Mouse (Mus musculus) cerebellum, adult 18-20 months (tissue): ENCODE results near the gene Inpp5f.
"Not testable (repeated sequence)": the region's sequence is repeated elsewhere in the genome, so short reads cannot be mapped to it uniquely, and the experiment has no call there.

Experiments used
- DNase-seq, 2 experiments: peaks; one replicate each; pipeline ENCODE4 v3.0.0; 2021

The Inpp5f gene

GRCm38 (mm10) chr7:128667788-128668187 is 56.7 kb downstream of the Inpp5f start:
- no peak for DNase-seq

- no peak for DNase-seq
Measured at GRCm38 (mm10) chr7:128668831-128669230, 57.7 kb downstream of the Inpp5f start.

GRCm38 (mm10) chr7:128671952-128672351 is 60.8 kb downstream of the Inpp5f start:
- peak; percentile 74 to 80 for DNase-seq

GRCm38 (mm10) chr7:128672408-128673010 is 61.4 kb downstream of the Inpp5f start:
- peak; percentile 73 to 77 for DNase-seq

GRCm38 (mm10) chr7:128678546-128678945 is 67.4 kb downstream of the Inpp5f start:
- DNase-seq: no peak

GRCm38 (mm10) chr7:128687821-128688564 is 76.9 kb downstream of the Inpp5f start:
- peak; percentile 82 to 92 for DNase-seq

GRCm38 (mm10) chr7:128689347-128689746 is 78.2 kb downstream of the Inpp5f start:
- peak; percentile 45 to 58 for DNase-seq

GRCm38 (mm10) chr7:128690070-128690469 is 78.9 kb downstream of the Inpp5f start:
- DNase-seq: peak; percentile 90 to 93

- DNase-seq: peak; percentile 58 to 63
Measured at GRCm38 (mm10) chr7:128690796-128691195, 79.7 kb downstream of the Inpp5f start.

GRCm38 (mm10) chr7:128692163-128692562 is 81.0 kb downstream of the Inpp5f start:
- DNase-seq: no peak

GRCm38 (mm10) chr7:128694848-128695247 is 83.7 kb downstream of the Inpp5f start:
- DNase-seq: no peak

GRCm38 (mm10) chr7:128699959-128700358 is 88.8 kb downstream of the Inpp5f start:
- DNase-seq: not testable (repeated sequence)

GRCm38 (mm10) chr7:128705735-128706134 is 94.6 kb downstream of the Inpp5f start:
- peak; percentile 70 to 83 for DNase-seq

- no peak for DNase-seq
Measured at GRCm38 (mm10) chr7:128717991-128718390, 106.9 kb downstream of the Inpp5f start.

- DNase-seq: peak; percentile 60 to 78
Measured at GRCm38 (mm10) chr7:128724761-128725160, 113.6 kb downstream of the Inpp5f start.

GRCm38 (mm10) chr7:128725189-128725588 is 114.1 kb downstream of the Inpp5f start:
- DNase-seq: no peak

GRCm38 (mm10) chr7:128726999-128727398 is 115.9 kb downstream of the Inpp5f start:
- DNase-seq: no peak

GRCm38 (mm10) chr7:128727701-128728100 is 116.6 kb downstream of the Inpp5f start:
- no peak for DNase-seq

- DNase-seq: no peak
Measured at GRCm38 (mm10) chr7:128728738-128729137, 117.6 kb downstream of the Inpp5f start.

- no peak for DNase-seq
Measured at GRCm38 (mm10) chr7:128731585-128731984, 120.5 kb downstream of the Inpp5f start.

GRCm38 (mm10) chr7:128738041-128738440 is 126.9 kb downstream of the Inpp5f start:
- DNase-seq: no peak

GRCm38 (mm10) chr7:128739116-128739461 is 128.0 kb downstream of the Inpp5f start:
- DNase-seq: no peak

GRCm38 (mm10) chr7:128739462-128740277 is 128.5 kb downstream of the Inpp5f start:
- DNase-seq: peak in 1 of 2 experiments; percentile 46

- DNase-seq: peak; percentile 97 to 98
Measured at GRCm38 (mm10) chr7:128740334-128740733, 129.2 kb downstream of the Inpp5f start, which contains the start of gene Mcmbp. Mcmbp (minus strand) TSS chr7:128740495.
